Comparison of ENCODE assay signal across 23 mouse cellular contexts in genomic region chr7:83939017-83939721, GRCm38 (mm10). TPM values are rescaled to one million over a fixed set of nuclear protein-coding genes. Genes with fewer than 3 reads are reported as not detected.
DNase-seq lines count a peak whose midpoint lies in the region; ATAC-seq and TF ChIP-seq lines count a peak whose summit lies in the region.
"Had no signal": no experiment of that assay in that cellular context is flagged by ENCODE, and none has a peak within 500 bp of the region (broad histone marks: within the 10 kb centered on the region; RNA-seq: fewer than 3 reads in every experiment).

No protein-coding gene starts in this region.

- no peak overlapping the region for H3K27ac ChIP-seq in embryonic facial prominence, embryonic 15.5 days (replicated peaks)
- H3K27ac ChIP-seq in intestine, embryonic 16.5 days (ENCODE audit: low read length): peak overlapping the region; percentile 20; the same call in 1 of the 2 replicates
- no peak overlapping the region for H3K27ac ChIP-seq in layer of hippocampus, adult 2 months
- H3K27ac ChIP-seq: embryonic facial prominence, embryonic 13.5 days; forebrain, embryonic 12.5 days; gastrocnemius, adult 2 months; heart, embryonic 10.5 days; hindbrain, embryonic 12.5 days; hindbrain, postnatal 0 days had no signal

- peak; percentile 57 for DNase-seq in 3134 (ENCODE audit: extremely low read depth, insufficient read length, low spot score)
- peak; percentile 74 for DNase-seq in 3T3-L1 (ENCODE audit: low read depth, low spot score)
- DNase-seq in thymus, postnatal 0 days (ENCODE audit: low spot score): no peak
- no peak for DNase-seq in kidney, postnatal 36 days
- no peak for DNase-seq in layer of hippocampus, adult 2 months (ENCODE audit: low spot score in 2 of 2)
- DNase-seq: adrenal gland, postnatal 10 days; cerebellum, adult 11-12 months; cerebellum, adult 9-10 months; cerebellum, postnatal 25 days; forebrain, postnatal 0 days; gastrocnemius, adult 2 months; heart, adult 18-20 months; heart, postnatal 10 days; heart, postnatal 4 days; kidney, adult 11 months; kidney, adult 9 months had no signal

- no peak overlapping the region for H3K9ac ChIP-seq in embryonic facial prominence, embryonic 15.5 days
- H3K9ac ChIP-seq in intestine, embryonic 16.5 days (ENCODE audit: low read depth, low read length): no peak overlapping the region
- H3K9ac ChIP-seq: embryonic facial prominence, embryonic 13.5 days; forebrain, embryonic 12.5 days; forebrain, postnatal 0 days; hindbrain, embryonic 12.5 days had no signal

- ATAC-seq in embryonic facial prominence, embryonic 15.5 days (ENCODE audit: insufficient number of reproducible peaks, low FRiP score, low TSS enrichment, low read depth): peak; percentile 61; the same call in 1 of the 2 replicates
- ATAC-seq in intestine, embryonic 16.5 days: no peak
- ATAC-seq: forebrain, postnatal 0 days; hindbrain, postnatal 0 days had no signal

- 48% methylated on average over 3 of the region's 3 CpGs for WGBS in embryonic facial prominence, embryonic 15.5 days
- WGBS in intestine, embryonic 16.5 days: 66% methylated on average over 3 of the region's 3 CpGs

- H3K27me3 ChIP-seq in embryonic facial prominence, embryonic 15.5 days: no peaks in the 10 kb centered on the region
- no peaks in the 10 kb centered on the region for H3K27me3 ChIP-seq in intestine, embryonic 16.5 days (replicated peaks; ENCODE audit: control insufficient read depth, insufficient read depth, low read length)
- H3K27me3 ChIP-seq: embryonic facial prominence, embryonic 13.5 days; forebrain, embryonic 12.5 days; hindbrain, embryonic 12.5 days had no signal

- H3K4me2 ChIP-seq in embryonic facial prominence, embryonic 15.5 days (replicated peaks): no peak overlapping the region
- H3K4me2 ChIP-seq in intestine, embryonic 16.5 days (ENCODE audit: low read depth, low read length): no peak overlapping the region
- H3K4me2 ChIP-seq: embryonic facial prominence, embryonic 13.5 days; forebrain, embryonic 12.5 days; hindbrain, embryonic 12.5 days had no signal

- no peaks in the 10 kb centered on the region for H3K9me3 ChIP-seq in embryonic facial prominence, embryonic 15.5 days (replicated peaks)
- H3K9me3 ChIP-seq in intestine, embryonic 16.5 days (ENCODE audit: control insufficient read depth, low read length): no peaks in the 10 kb centered on the region
- H3K9me3 ChIP-seq: embryonic facial prominence, embryonic 13.5 days; forebrain, embryonic 12.5 days; heart, embryonic 10.5 days; hindbrain, embryonic 12.5 days had no signal

- no peak overlapping the region for H3K4me3 ChIP-seq in embryonic facial prominence, embryonic 15.5 days (replicated peaks)
- H3K4me3 ChIP-seq in intestine, embryonic 16.5 days (ENCODE audit: low read length): no peak overlapping the region
- no peak overlapping the region for H3K4me3 ChIP-seq in layer of hippocampus, adult 2 months
- H3K4me3 ChIP-seq: embryonic facial prominence, embryonic 13.5 days; forebrain, embryonic 12.5 days; gastrocnemius, adult 2 months; heart, embryonic 10.5 days; hindbrain, embryonic 12.5 days had no signal

- no peaks in the 10 kb centered on the region for H3K36me3 ChIP-seq in embryonic facial prominence, embryonic 15.5 days
- H3K36me3 ChIP-seq in intestine, embryonic 16.5 days (ENCODE audit: control insufficient read depth, insufficient read depth, low read length): no peaks in the 10 kb centered on the region
- H3K36me3 ChIP-seq: embryonic facial prominence, embryonic 13.5 days; forebrain, embryonic 12.5 days; heart, embryonic 10.5 days; hindbrain, embryonic 12.5 days had no signal

- no peak for TF ChIP-seq CTCF in layer of hippocampus, adult 2 months (conservative IDR thresholded peaks at IDR 0.05)

- H3K4me1 ChIP-seq in embryonic facial prominence, embryonic 15.5 days: no peaks in the 10 kb centered on the region
- no peaks in the 10 kb centered on the region for H3K4me1 ChIP-seq in intestine, embryonic 16.5 days (ENCODE audit: control insufficient read depth, insufficient read depth, low read length)
- H3K4me1 ChIP-seq: embryonic facial prominence, embryonic 13.5 days; forebrain, embryonic 12.5 days; hindbrain, embryonic 12.5 days had no signal

RNA-seq across cellular contexts. Expression of gene Mesd, which starts 54.9 kb away (rescaled TPM):
- polyA plus RNA-seq in embryonic facial prominence, embryonic 15.5 days (2015; fragmentation: Nextera tagmentation; extraction: Ambion mirVana): 79.4 and 92.6 TPM in 2 replicates
- polyA plus RNA-seq in intestine, embryonic 16.5 days (2015; fragmentation: Nextera tagmentation; extraction: Ambion mirVana): 73.1 and 83.0 TPM in 2 replicates
- 67.5 and 72.9 TPM in 2 replicates for polyA plus RNA-seq in thymus, postnatal 0 days (2015; fragmentation: Nextera tagmentation; extraction: Ambion mirVana)
- 10 to 100 TPM; 57.4 to 62.7 TPM for total RNA-seq in layer of hippocampus, adult 2 months (2021)

RNA-seq across cellular contexts. Expression of gene Tlnrd1, which starts 55.1 kb away (rescaled TPM):
- 12.5 and 13.0 TPM in 2 replicates for polyA plus RNA-seq in embryonic facial prominence, embryonic 15.5 days (2015; fragmentation: Nextera tagmentation; extraction: Ambion mirVana)
- 5.8 and 7.0 TPM in 2 replicates for polyA plus RNA-seq in intestine, embryonic 16.5 days (2015; fragmentation: Nextera tagmentation; extraction: Ambion mirVana)
- polyA plus RNA-seq in thymus, postnatal 0 days (2015; fragmentation: Nextera tagmentation; extraction: Ambion mirVana): 4.5 and 5.6 TPM in 2 replicates
- total RNA-seq in layer of hippocampus, adult 2 months (2021): 10 to 100 TPM; 18.1 to 20.9 TPM

Comparison
In these comparisons a context has a peak if more than half of its experiments do, and no peak if none do; other contexts are left out.
1. DNase-seq: peak in 3134 (single experiment) and 3T3-L1 (single experiment); none in thymus, postnatal 0 days (single experiment), kidney, postnatal 36 days (0 of 2) and layer of hippocampus, adult 2 months (0 of 2).